Mouse (Mus musculus) G1E (cell line): ENCODE results near the gene Sapcd1. TPM values are rescaled to one million over a fixed set of nuclear protein-coding genes. Genes with fewer than 3 reads are reported as not detected.
A peak's percentile ranks its signal among the peaks of the same experiment; 100 is the strongest.

Experiments used
- ATAC-seq: 2 replicates; pipeline ENCODE4 v1.8.0; 2016; ENCODE audit warnings: mild to moderate bottlenecking; ENCODE audit not compliant: insufficient number of reproducible peaks, poor library complexity, low FRiP score, severe bottlenecking; ENCODE audit errors: extremely low read depth
- DNase-seq: peaks from one replicate; pipeline ENCODE4 v3.0.0; 2012; ENCODE audit warnings: low spot score
- H3K27me3 ChIP-seq: 2 replicates; pipeline ENCODE4 v1.6.1; 2012; ENCODE audit warnings: mild to moderate bottlenecking, low read length, inconsistent platforms; ENCODE audit not compliant: insufficient read depth
- H3K36me3 ChIP-seq: replicated peaks from 2 replicates; pipeline ENCODE3; 2012; ENCODE audit warnings: mild to moderate bottlenecking, inconsistent platforms
- H3K4me1 ChIP-seq: 2 replicates; pipeline ENCODE4 v1.6.1; 2012; ENCODE audit warnings: low read depth, low read length, inconsistent platforms, mixed read lengths; ENCODE audit not compliant: insufficient read depth
- H3K4me3 ChIP-seq: 2 replicates; pipeline ENCODE4 v1.5.1; 2012; ENCODE audit warnings: low read depth, mild to moderate bottlenecking, inconsistent platforms, low read length, moderate library complexity, mixed read lengths
- H3K9me3 ChIP-seq: replicated peaks from 2 replicates; pipeline ENCODE4 v1.6.1; 2012; ENCODE audit warnings: inconsistent platforms
- CTCF ChIP-seq: IDR thresholded peaks from 2 replicates; pipeline ENCODE4 v1.5.1; 2012; ENCODE audit warnings: low read depth, low read length, inconsistent platforms, mixed read lengths
- GATA1 ChIP-seq: IDR thresholded peaks from 2 replicates; pipeline ENCODE4 v1.6.1; 2012; ENCODE audit warnings: borderline replicate concordance, low read length, inconsistent platforms, mixed read lengths
- GATA2 ChIP-seq: IDR thresholded peaks from 2 replicates; pipeline ENCODE4 v1.6.1; 2012; ENCODE audit warnings: low read depth, low read length, inconsistent platforms, borderline replicate concordance
- POLR2AphosphoS5 ChIP-seq: IDR thresholded peaks from 2 replicates; pipeline ENCODE4 v1.6.1; 2012; ENCODE audit warnings: low read depth, low read length, inconsistent platforms; ENCODE audit not compliant: insufficient replicate concordance
- TAL1 ChIP-seq: conservative IDR thresholded peaks from 2 replicates; pipeline ENCODE4 v1.6.1; 2012; ENCODE audit warnings: low read depth, low read length, inconsistent platforms, mixed read lengths
- polyA plus RNA-seq: library from polyadenylated mRNA; stranded (reverse); fragments of >175 nt; gene quantifications from 2 replicates; pipeline ENCODE4 v1.2.3, GENCODE M21; 2012
- total RNA-seq, 2 experiments: library from RNA; stranded (forward) in 1 of 2; stranded (reverse) in 1 of 2; fragments of 200-1000 nt in 1 of 2; fragments of >200 nt in 1 of 2; fragmentation: Nextera tagmentation in 1 of 2; gene quantifications; 2 replicates each; pipeline ENCODE4 v1.2.3; 2014 to 2017

Gene Sapcd1
- total and polyA plus RNA-seq, 3 experiments = 35.3 to 156 (median 90.0) TPM

DNA sequence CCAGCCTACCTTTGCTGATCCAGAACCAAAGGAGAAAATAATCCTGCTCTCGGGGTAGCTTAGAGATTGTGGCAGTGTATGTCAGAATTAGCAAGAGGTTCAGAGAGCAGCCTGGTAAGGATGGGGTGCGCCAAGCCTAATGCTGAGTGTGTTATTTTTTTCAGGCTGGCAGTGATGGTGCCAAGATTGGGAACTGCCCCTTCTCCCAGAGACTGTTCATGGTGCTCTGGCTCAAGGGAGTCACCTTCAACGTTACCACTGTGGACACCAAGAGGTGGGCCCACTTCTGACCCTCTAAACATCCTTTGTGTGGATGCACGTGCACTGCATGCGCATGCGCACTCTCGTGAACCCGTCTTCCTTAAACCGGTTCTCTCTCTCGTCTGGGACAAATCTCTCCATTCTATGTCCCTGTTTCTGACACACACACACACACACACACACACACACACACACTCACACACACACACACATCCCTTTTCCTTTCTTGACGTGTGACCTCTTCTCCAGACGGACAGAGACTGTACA lies 24.5 kb upstream of the Sapcd1 start:
- H3K4me1 ChIP-seq = peaks cover 75% of the 10 kb centered on the region

DNA sequence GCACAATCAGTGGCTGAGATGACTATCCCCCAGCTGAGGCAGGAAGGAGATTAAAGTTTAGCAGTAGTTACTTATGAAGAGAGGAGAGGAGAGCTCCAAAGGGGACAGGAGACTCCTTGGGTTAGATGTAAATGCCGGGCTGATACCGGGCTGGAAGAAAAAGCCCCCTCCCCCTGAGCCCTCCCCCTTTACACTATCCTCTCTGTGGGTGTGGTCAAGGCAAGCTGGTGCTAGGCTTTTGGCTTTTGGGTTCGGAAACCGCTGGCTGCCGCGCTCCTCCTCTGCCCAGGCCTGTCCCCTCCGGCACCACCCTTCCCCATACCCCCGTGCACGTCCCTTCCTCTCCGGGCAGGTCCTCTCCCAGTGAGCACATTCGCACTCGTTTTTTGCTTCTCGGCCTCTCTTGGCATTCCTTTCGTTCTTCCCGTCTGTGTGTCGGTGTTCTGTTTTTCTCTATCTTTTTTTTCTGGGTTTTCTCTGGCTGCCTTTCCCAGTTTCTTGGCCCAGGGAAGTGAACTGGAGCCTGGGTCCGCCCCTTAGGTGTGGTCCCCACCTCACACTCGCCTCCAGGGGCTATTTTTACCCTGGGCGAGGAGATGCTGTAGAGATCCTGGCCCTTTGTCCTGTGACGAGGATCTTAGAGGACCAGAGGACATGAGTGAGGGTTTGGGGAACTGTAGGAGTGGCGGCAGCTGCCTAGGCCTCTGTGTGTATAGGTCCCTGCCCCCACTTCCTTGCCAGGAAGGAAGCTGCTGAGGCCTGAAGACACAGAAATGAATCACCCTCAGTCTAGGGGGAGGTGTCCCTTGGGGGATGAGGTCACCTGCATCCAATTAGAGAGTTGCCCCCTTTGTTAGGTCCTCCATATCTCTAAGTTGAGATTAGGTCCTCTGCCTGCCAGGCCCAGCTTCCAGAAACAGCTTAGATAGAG lies 23.6 kb upstream of the Sapcd1 start:
- H3K9me3 ChIP-seq = no peaks in the 10 kb centered on the region
- peaks cover 73% of the 10 kb centered on the region for H3K4me1 ChIP-seq
- ATAC-seq = peak; percentile 61
- DNase-seq = peak; percentile 93
- peaks cover 51% of the 10 kb centered on the region for H3K36me3 ChIP-seq
- H3K4me3 ChIP-seq = peak overlapping the region; percentile 81
- no peak for TF ChIP-seq CTCF
- TF ChIP-seq TAL1 = no peak
- no peak for TF ChIP-seq GATA1
- TF ChIP-seq GATA2 = no peak
- TF ChIP-seq POLR2AphosphoS5 = no peak
- H3K27me3 ChIP-seq = no peaks in the 10 kb centered on the region

More for the DNA sequence above, 24.5 kb upstream of the Sapcd1 start:
- ATAC-seq (no peak), DNase-seq (no peak)
- Histone ChIP-seq H3K4me3 (peak overlapping the region; percentile 81), H3K27me3 (no peaks in the 10 kb centered on the region), H3K36me3 (peaks cover 59% of the 10 kb centered on the region), H3K9me3 (no peaks in the 10 kb centered on the region)
- TF ChIP-seq GATA1 (no peak), GATA2 (no peak), CTCF (no peak), TAL1 (no peak), POLR2AphosphoS5 (no peak)

GRCm38 (mm10) chr17:35050126-35050750 lies 22.4 kb upstream of the Sapcd1 start:
- H3K4me1 ChIP-seq = peaks cover 74% of the 10 kb centered on the region

GRCm38 (mm10) chr17:35049561-35050016 lies 21.8 kb upstream of the Sapcd1 start, which contains the start of gene Clic1:
Clic1 (plus strand) TSS chr17:35049966.
- no peaks in the 10 kb centered on the region for H3K9me3 ChIP-seq
- peak within 1 kb of the TSS; percentile 81 for H3K4me3 ChIP-seq
- H3K36me3 ChIP-seq = peaks cover 34% of the 10 kb centered on the region
- peak; percentile 9; the same call in 1 of the 2 replicates for ATAC-seq
- no peaks in the 10 kb centered on the region for H3K27me3 ChIP-seq
- H3K4me1 ChIP-seq = peaks cover 76% of the 10 kb centered on the region
- peak; percentile 80 for DNase-seq
- TF ChIP-seq CTCF (no peak), GATA1 (no peak), TAL1 (no peak), POLR2AphosphoS5 (no peak), GATA2 (no peak)

More at GRCm38 (mm10) chr17:35050126-35050750, 22.4 kb upstream of the Sapcd1 start:
- no peaks in the 10 kb centered on the region for H3K9me3 ChIP-seq
- H3K4me3 ChIP-seq = peak overlapping the region; percentile 81
- TF ChIP-seq POLR2AphosphoS5 (no peak), TAL1 (no peak), CTCF (no peak)
- peaks cover 39% of the 10 kb centered on the region for H3K36me3 ChIP-seq
- H3K27me3 ChIP-seq = no peaks in the 10 kb centered on the region
- DNase-seq (peak; percentile 62), ATAC-seq (peak; percentile 4; the same call in 1 of the 2 replicates)

GRCm38 (mm10) chr17:35048932-35049440 lies 21.2 kb upstream of the Sapcd1 start:
- DNase-seq (no peak), ATAC-seq (no peak)
- Histone ChIP-seq H3K27me3 (no peaks in the 10 kb centered on the region), H3K36me3 (peaks cover 31% of the 10 kb centered on the region), H3K4me3 (peak overlapping the region; percentile 81; the same call in 1 of the 2 replicates), H3K4me1 (peaks cover 77% of the 10 kb centered on the region), H3K9me3 (no peaks in the 10 kb centered on the region)
- TF ChIP-seq CTCF = no peak
- no peak for TF ChIP-seq TAL1
- TF ChIP-seq GATA2 = no peak
- no peak for TF ChIP-seq GATA1
- no peak for TF ChIP-seq POLR2AphosphoS5
